Mouse (Mus musculus): ENCODE measurements at regions not wholly inside any gene's neighbourhood (a gene's known extent, or its start where the extent isn't known, plus 50 kb on each side); places are given as distances from the start of the nearest gene placed in this dataset.

- in situ Hi-C loops (cut with MboI, MseI) = loop anchor here (25.0 kb wide), 1 partner anchor 682 kb away; the partner anchor contains the start of gene Anp32a
These were observed 258.8 kb downstream of the Rplp1 start for GRCm38 (mm10) chr9:61655433-61655981.

GRCm38 (mm10) chr9:61645661-61646425, 268.5 kb downstream of the Rplp1 start:
- in situ Hi-C loops (cut with MboI, MseI) = no loop called here

- in situ Hi-C loops (cut with MboI, MseI) = no loop called here
These were observed 268.6 kb downstream of the Tle3 start for GRCm38 (mm10) chr9:61640739-61641138.

GRCm38 (mm10) chr9:61638908-61639307, 266.7 kb downstream of the Tle3 start:
- in situ Hi-C loops (cut with MboI, MseI) = no loop called here

GRCm38 (mm10) chr9:61633936-61634335, 261.8 kb downstream of the Tle3 start:
- in situ Hi-C loops (cut with MboI, MseI) = no loop called here

- in situ Hi-C loops (cut with MboI, MseI) = no loop called here
These were observed 260.4 kb downstream of the Tle3 start for GRCm38 (mm10) chr9:61632602-61633001.

- in situ Hi-C loops (cut with MboI, MseI) = no loop called here
These were observed 258.9 kb downstream of the Tle3 start for GRCm38 (mm10) chr9:61631097-61631496.

- in situ Hi-C loops (cut with MboI, MseI) = no loop called here
These were observed 255.8 kb downstream of the Tle3 start for GRCm38 (mm10) chr9:61627801-61628574.

GRCm38 (mm10) chr9:61622933-61623332, 250.8 kb downstream of the Tle3 start:
- in situ Hi-C loops (cut with MboI, MseI) = no loop called here

GRCm38 (mm10) chr9:61621939-61622338, 249.8 kb downstream of the Tle3 start:
- in situ Hi-C loops (cut with MboI, MseI) = no loop called here

- in situ Hi-C loops (cut with MboI, MseI) = no loop called here
These were observed 248.6 kb downstream of the Tle3 start for GRCm38 (mm10) chr9:61620786-61621185.

GRCm38 (mm10) chr9:61620105-61620504, 247.9 kb downstream of the Tle3 start:
- in situ Hi-C loops (cut with MboI, MseI) = no loop called here

GRCm38 (mm10) chr9:61618510-61619249, 246.5 kb downstream of the Tle3 start:
- in situ Hi-C loops (cut with MboI, MseI) = no loop called here

GRCm38 (mm10) chr9:61617979-61618378, 245.8 kb downstream of the Tle3 start:
- in situ Hi-C loops (cut with MboI, MseI) = no loop called here

GRCm38 (mm10) chr9:61615556-61615955, 243.4 kb downstream of the Tle3 start:
- in situ Hi-C loops (cut with MboI, MseI) = no loop called here

- in situ Hi-C loops (cut with MboI, MseI) = no loop called here
These were observed 235.4 kb downstream of the Tle3 start for GRCm38 (mm10) chr9:61607576-61607975.

- in situ Hi-C loops (cut with MboI, MseI) = no loop called here
These were observed 230.3 kb downstream of the Tle3 start for GRCm38 (mm10) chr9:61602353-61602978.

GRCm38 (mm10) chr9:61601911-61602310, 229.7 kb downstream of the Tle3 start:
- in situ Hi-C loops (cut with MboI, MseI) = no loop called here

GRCm38 (mm10) chr9:61597287-61597686, 225.1 kb downstream of the Tle3 start:
- in situ Hi-C loops (cut with MboI, MseI) = no loop called here

- in situ Hi-C loops (cut with MboI, MseI) = no loop called here
These were observed 224.4 kb downstream of the Tle3 start for GRCm38 (mm10) chr9:61596410-61597108.

Data from T-helper 2 cell (primary cell).